Mouse (Mus musculus) spleen, adult 2 months (tissue): ENCODE measurements around the gene Gm14226.

Experiments
- CTCF ChIP-seq: fragments of 200-500 bp; IDR thresholded peaks from 2 replicates; pipeline ENCODE4 v1.5.1; 2011; ENCODE audit warnings: mild to moderate bottlenecking, inconsistent platforms; ENCODE audit not compliant: insufficient read depth, insufficient read length, insufficient replicate concordance; ENCODE audit errors: extremely low read depth
- POLR2A ChIP-seq: fragments of 200-500 bp; IDR thresholded peaks from 2 replicates; pipeline ENCODE4 v1.6.1; 2011; ENCODE audit warnings: low read depth, low read length, inconsistent platforms

DNA sequence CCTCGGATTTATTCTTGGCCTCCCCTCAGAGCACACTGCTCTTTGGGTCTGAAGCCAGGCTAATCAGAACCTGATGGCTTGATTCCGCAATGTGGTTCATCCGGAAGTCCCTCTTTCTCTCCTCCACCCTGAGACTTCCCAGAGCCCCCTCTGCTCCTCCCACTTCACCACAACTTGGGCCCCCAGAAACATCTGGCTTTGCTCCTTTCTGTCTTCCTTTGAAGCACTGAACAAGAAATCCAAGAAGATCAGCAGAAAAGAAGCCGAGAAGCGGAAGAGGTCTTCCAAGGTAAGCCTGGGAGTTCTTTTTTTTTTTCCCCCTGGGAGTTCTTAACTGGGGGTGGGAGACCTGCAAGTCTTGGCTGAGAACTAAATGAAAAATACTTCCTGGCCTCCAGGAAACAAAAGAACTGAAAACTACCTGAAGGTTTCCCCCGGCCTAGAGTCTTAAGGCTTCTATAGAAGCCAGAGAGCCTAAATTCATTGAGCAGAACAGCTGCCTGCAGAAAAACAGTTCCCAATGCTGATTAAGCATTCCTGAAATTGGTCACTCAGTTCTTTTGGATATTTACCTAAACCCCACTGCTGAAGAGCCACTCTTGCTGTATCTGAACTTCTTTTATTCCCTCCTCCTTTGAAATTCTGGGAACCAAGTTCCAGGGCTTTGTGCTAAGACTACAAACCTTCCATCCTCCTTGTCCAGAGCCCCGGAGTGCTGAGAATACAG is 29.5 kb downstream of the Gm14226 start:
- TF ChIP-seq CTCF (no peak), POLR2A (no peak)
